Mouse (Mus musculus): ENCODE measurements around the gene Gins1. TPM values are rescaled to one million over a fixed set of nuclear protein-coding genes. Genes with fewer than 3 reads are reported as not detected.

Gene Gins1
- total RNA-seq, 2 experiments from 2014 or later = 1.8 to 3.1 TPM

Other genes starting within 250 kb of the Gins1 start
- gene Acss1, start 236.9 kb upstream of the Gins1 start, total RNA-seq (2021) = 10 to 100 TPM; 12.2 to 25.3 TPM
- not detected for gene Vsx1, start 216.0 kb upstream of the Gins1 start, total RNA-seq (2021)
- 1 to 10 TPM; 5.5 to 6.6 TPM for gene Entpd6, start 156.4 kb upstream of the Gins1 start, total RNA-seq (2021)
- gene Pygb, start 118.7 kb upstream of the Gins1 start, total RNA-seq (2021) = 10 to 100 TPM; 10.6 to 12.3 TPM
- 10 to 100 TPM; 23.2 to 26.7 TPM for gene Abhd12, start 659 bp upstream of the Gins1 start, total RNA-seq (2021)
- gene Ninl, start 134.0 kb downstream of the Gins1 start, total RNA-seq (2021) = under 1 TPM; 0.27 to 0.39 TPM
- 1 to 10 TPM; 5.1 to 5.8 TPM for gene Nanp, start 134.0 kb downstream of the Gins1 start, total RNA-seq (2021)
- not detected for gene Gm14151, start 186.9 kb downstream of the Gins1 start, total RNA-seq (2021)
- gene Gm14147, start 192.8 kb downstream of the Gins1 start, total RNA-seq (2021) = not detected

All from gastrocnemius, postnatal 14 days (tissue).